Mouse (Mus musculus): Measurements from ENCODE around the gene Cnksr2.

GRCm38 (mm10) chrX:158043844-158044140 is 698 bp upstream of the Cnksr2 start:
- TF ChIP-seq CTCF (IDR thresholded peaks at IDR 0.05; ENCODE audit: borderline replicate concordance, extremely low read depth, insufficient read depth, insufficient read length) (no peak), POLR2A (IDR thresholded peaks at IDR 0.05; ENCODE audit: borderline replicate concordance, extremely low read depth, insufficient read depth, insufficient read length, poor library complexity, severe bottlenecking) (no peak)

Data from brain, embryonic 14.5 days (tissue).